15 mouse cellular contexts compared by ENCODE assay signal in the genomic region with DNA sequence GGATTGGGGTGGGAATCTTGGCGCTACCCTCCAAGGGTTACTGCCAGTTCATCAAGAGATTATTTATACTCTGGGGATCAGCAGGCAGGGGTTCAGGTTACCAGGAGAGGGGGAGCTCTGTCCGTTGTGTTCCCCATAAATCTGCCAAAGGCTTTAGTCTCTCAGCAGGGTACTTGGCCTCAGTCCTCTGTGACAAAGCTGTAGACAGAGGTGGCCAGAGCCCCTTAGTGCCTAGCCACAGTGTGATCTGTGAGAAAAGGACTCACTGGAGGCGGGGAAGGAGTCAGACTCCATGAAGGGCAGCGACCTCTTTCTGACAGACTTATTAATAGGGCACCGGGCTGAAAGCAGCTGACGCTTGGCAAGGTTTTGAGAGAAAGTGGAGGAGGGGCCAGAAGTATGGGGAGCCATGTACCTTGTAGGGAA. TPM values are rescaled to one million over a fixed set of nuclear protein-coding genes. Genes with fewer than 3 reads are reported as not detected.
A peak's percentile ranks its signal among the peaks of the same experiment; 100 is the strongest.
DNase-seq lines count a peak whose midpoint lies in the region; ATAC-seq and TF ChIP-seq lines count a peak whose summit lies in the region.
"Had no signal": no experiment of that assay in that cellular context is flagged by ENCODE, and none has a peak within 500 bp of the region (broad histone marks: within the 10 kb centered on the region; RNA-seq: fewer than 3 reads in every experiment).

No protein-coding gene starts in this region.

- H3K4me2 ChIP-seq in heart, embryonic 11.5 days = no peak overlapping the region
- no peak overlapping the region; the same call in 1 of the 2 replicates for H3K4me2 ChIP-seq in neural tube, embryonic 11.5 days (ENCODE audit: low read depth)
- no peak overlapping the region for H3K4me2 ChIP-seq in midbrain, embryonic 15.5 days
- H3K4me2 ChIP-seq in intestine, postnatal 0 days (replicated peaks; ENCODE audit: low read depth) = no peak overlapping the region
- H3K4me2 ChIP-seq: limb, embryonic 15.5 days had no signal

- DNase-seq in heart, embryonic 10.5 days (ENCODE audit: low spot score) = peak; percentile 58
- peak; percentile 49 for DNase-seq in embryo, embryonic 10.5 days (ENCODE audit: low spot score)
- DNase-seq in kidney, adult 2 months = peak; percentile 87
- no peak for DNase-seq in neural tube, embryonic 11.5 days (ENCODE audit: low spot score)
- DNase-seq in urinary bladder, postnatal 14 days (ENCODE audit: low spot score) = no peak
- DNase-seq: adrenal gland, postnatal 25 days; lung, postnatal 36 days had no signal

- no peaks in the 10 kb centered on the region for H3K27me3 ChIP-seq in heart, embryonic 10.5 days (ENCODE audit: insufficient read depth, poor library complexity, severe bottlenecking)
- no peaks in the 10 kb centered on the region for H3K27me3 ChIP-seq in heart, embryonic 11.5 days (ENCODE audit: control insufficient read depth, insufficient read depth, low read length)
- H3K27me3 ChIP-seq in kidney, adult 2 months (replicated peaks; ENCODE audit: control insufficient read depth, insufficient read depth, low read length) = no peaks in the 10 kb centered on the region
- H3K27me3 ChIP-seq in neural tube, embryonic 11.5 days (ENCODE audit: control insufficient read depth, insufficient read depth, low read length) = no peaks in the 10 kb centered on the region
- H3K27me3 ChIP-seq in midbrain, embryonic 15.5 days (replicated peaks) = no peaks in the 10 kb centered on the region
- no peaks in the 10 kb centered on the region for H3K27me3 ChIP-seq in intestine, postnatal 0 days (replicated peaks; ENCODE audit: control insufficient read depth, insufficient read depth, low read length)
- H3K27me3 ChIP-seq: limb, embryonic 15.5 days had no signal

- peaks cover 8% of the 10 kb centered on the region for H3K4me1 ChIP-seq in heart, embryonic 10.5 days
- peaks cover 8% of the 10 kb centered on the region for H3K4me1 ChIP-seq in heart, embryonic 11.5 days (ENCODE audit: control insufficient read depth, insufficient read depth, low read length)
- H3K4me1 ChIP-seq in kidney, adult 2 months (ENCODE audit: control insufficient read depth, insufficient read depth, low read length) = peaks cover 4% of the 10 kb centered on the region; the same call in 1 of the 2 replicates
- H3K4me1 ChIP-seq in neural tube, embryonic 11.5 days (ENCODE audit: control insufficient read depth, insufficient read depth, low read length) = peaks cover 9% of the 10 kb centered on the region
- peaks cover 7% of the 10 kb centered on the region for H3K4me1 ChIP-seq in midbrain, embryonic 15.5 days
- peaks cover 7% of the 10 kb centered on the region; the same call in 1 of the 2 replicates for H3K4me1 ChIP-seq in intestine, postnatal 0 days (replicated peaks; ENCODE audit: control insufficient read depth, insufficient read depth, low read length)

- ATAC-seq in heart, embryonic 11.5 days (replicated peaks; ENCODE audit: insufficient number of reproducible peaks, low FRiP score, low TSS enrichment) = no peak
- ATAC-seq in neural tube, embryonic 11.5 days (ENCODE audit: insufficient read depth, low FRiP score, low TSS enrichment) = no peak; the same call in 1 of the 2 replicates
- ATAC-seq in midbrain, embryonic 15.5 days (replicated peaks) = no peak
- no peak for ATAC-seq in intestine, postnatal 0 days
- ATAC-seq: CD4-positive, CD25-positive, alpha-beta regulatory T cell, adult 4 months; forebrain, embryonic 16.5 days had no signal

- H3K36me3 ChIP-seq in heart, embryonic 10.5 days = peaks cover 42% of the 10 kb centered on the region
- H3K36me3 ChIP-seq in heart, embryonic 11.5 days (ENCODE audit: control insufficient read depth, insufficient read depth, low read length) = no peaks in the 10 kb centered on the region
- H3K36me3 ChIP-seq in kidney, adult 2 months (ENCODE audit: control insufficient read depth, insufficient read depth, low read length) = no peaks in the 10 kb centered on the region
- H3K36me3 ChIP-seq in neural tube, embryonic 11.5 days (ENCODE audit: control insufficient read depth, insufficient read depth, low read length) = no peaks in the 10 kb centered on the region
- H3K36me3 ChIP-seq in midbrain, embryonic 15.5 days (replicated peaks) = peaks cover 4% of the 10 kb centered on the region; the same call in 1 of the 2 replicates
- H3K36me3 ChIP-seq in intestine, postnatal 0 days (ENCODE audit: control insufficient read depth, insufficient read depth) = peaks cover 28% of the 10 kb centered on the region

- 68% methylated on average over 6 of the region's 6 CpGs for WGBS in heart, embryonic 10.5 days
- 68% methylated on average over 6 of the region's 6 CpGs for WGBS in heart, embryonic 11.5 days (ENCODE audit: insufficient replicate concordance)
- WGBS in kidney, adult 2 months = 26% methylated on average over 6 of the region's 6 CpGs
- 7% methylated on average over 6 of the region's 6 CpGs for WGBS in neural tube, embryonic 11.5 days
- 51% methylated on average over 6 of the region's 6 CpGs for WGBS in midbrain, embryonic 15.5 days
- WGBS in intestine, postnatal 0 days = 65% methylated on average over 6 of the region's 6 CpGs

- H3K9me3 ChIP-seq in heart, embryonic 10.5 days = no peaks in the 10 kb centered on the region
- no peaks in the 10 kb centered on the region for H3K9me3 ChIP-seq in heart, embryonic 11.5 days (replicated peaks; ENCODE audit: control insufficient read depth, low read length)
- H3K9me3 ChIP-seq in neural tube, embryonic 11.5 days (ENCODE audit: control insufficient read depth, low read length) = no peaks in the 10 kb centered on the region
- H3K9me3 ChIP-seq in midbrain, embryonic 15.5 days = no peaks in the 10 kb centered on the region
- H3K9me3 ChIP-seq in intestine, postnatal 0 days (ENCODE audit: control insufficient read depth) = no peaks in the 10 kb centered on the region
- H3K9me3 ChIP-seq: hindbrain, embryonic 10.5 days; limb, embryonic 15.5 days had no signal

- no peak for TF ChIP-seq POLR2A in kidney, adult 2 months (IDR thresholded peaks at IDR 0.05; ENCODE audit: low read depth, low read length)

- no peak overlapping the region for H3K4me3 ChIP-seq in heart, embryonic 10.5 days
- no peak overlapping the region for H3K4me3 ChIP-seq in heart, embryonic 11.5 days (ENCODE audit: low read depth, low read length)
- H3K4me3 ChIP-seq in kidney, adult 2 months (ENCODE audit: insufficient read depth, low read depth, low read length) = no peak overlapping the region
- no peak overlapping the region for H3K4me3 ChIP-seq in neural tube, embryonic 11.5 days (ENCODE audit: low read depth, low read length)
- no peak overlapping the region for H3K4me3 ChIP-seq in midbrain, embryonic 15.5 days
- no peak overlapping the region for H3K4me3 ChIP-seq in intestine, postnatal 0 days (ENCODE audit: low read depth, low read length)
- H3K4me3 ChIP-seq: hindbrain, embryonic 10.5 days; limb, embryonic 15.5 days had no signal

- H3K27ac ChIP-seq in heart, embryonic 10.5 days = no peak overlapping the region
- H3K27ac ChIP-seq in heart, embryonic 11.5 days (ENCODE audit: low read depth, low read length) = no peak overlapping the region
- H3K27ac ChIP-seq in kidney, adult 2 months (ENCODE audit: insufficient read depth, low read depth, low read length) = no peak overlapping the region
- peak overlapping the region; percentile 56 for H3K27ac ChIP-seq in neural tube, embryonic 11.5 days (ENCODE audit: low read depth, low read length)
- H3K27ac ChIP-seq in midbrain, embryonic 15.5 days = no peak overlapping the region
- H3K27ac ChIP-seq in intestine, postnatal 0 days (ENCODE audit: low read depth, low read length) = no peak overlapping the region
- H3K27ac ChIP-seq: hindbrain, embryonic 10.5 days; limb, embryonic 15.5 days; stomach, postnatal 0 days had no signal

- no peak for TF ChIP-seq CTCF in kidney, adult 2 months (conservative IDR thresholded peaks at IDR 0.05; ENCODE audit: insufficient read depth, insufficient read length, low read depth, low read length)
- TF ChIP-seq CTCF in intestine, postnatal 0 days (IDR thresholded peaks at IDR 0.05; ENCODE audit: low read depth) = no peak

- no peak overlapping the region for H3K9ac ChIP-seq in heart, embryonic 11.5 days (ENCODE audit: low read depth, low read length)
- H3K9ac ChIP-seq in neural tube, embryonic 11.5 days (ENCODE audit: low read length) = peak overlapping the region; percentile 18; the same call in 1 of the 2 replicates
- no peak overlapping the region for H3K9ac ChIP-seq in midbrain, embryonic 15.5 days
- no peak overlapping the region for H3K9ac ChIP-seq in intestine, postnatal 0 days (ENCODE audit: low read depth, low read length)
- H3K9ac ChIP-seq: limb, embryonic 15.5 days had no signal

RNA-seq across cellular contexts. Expression of a gene that starts 4.6 kb away (rescaled TPM):
- polyA plus RNA-seq in heart, embryonic 10.5 days (2016; fragmentation: Nextera tagmentation; extraction: Ambion mirVana) = 55.3 and 60.9 TPM in 2 replicates
- polyA plus RNA-seq in heart, embryonic 11.5 days (2014; fragmentation: Nextera tagmentation; extraction: Ambion mirVana) = 57.7 and 61.8 TPM in 2 replicates
- 46.7 and 50.8 TPM in 2 replicates for polyA plus RNA-seq in kidney, adult 2 months (2012; rRNA removed)
- polyA plus RNA-seq in neural tube, embryonic 11.5 days (2014; fragmentation: Nextera tagmentation; extraction: Ambion mirVana) = 85.0 and 89.6 TPM in 2 replicates
- polyA plus RNA-seq in midbrain, embryonic 15.5 days (2015; fragmentation: Nextera tagmentation; extraction: Ambion mirVana) = 89.8 and 90.0 TPM in 2 replicates
- 49.3 and 54.8 TPM in 2 replicates for polyA plus RNA-seq in intestine, postnatal 0 days (2015; fragmentation: Nextera tagmentation; extraction: Ambion mirVana)

RNA-seq across cellular contexts. Expression of a gene that starts 4.6 kb away (rescaled TPM):
- 8.7 and 10.1 TPM in 2 replicates for polyA plus RNA-seq in heart, embryonic 10.5 days (2016; fragmentation: Nextera tagmentation; extraction: Ambion mirVana)
- 6.5 and 7.6 TPM in 2 replicates for polyA plus RNA-seq in heart, embryonic 11.5 days (2014; fragmentation: Nextera tagmentation; extraction: Ambion mirVana)
- 10.2 and 11.3 TPM in 2 replicates for polyA plus RNA-seq in kidney, adult 2 months (2012; rRNA removed)
- polyA plus RNA-seq in neural tube, embryonic 11.5 days (2014; fragmentation: Nextera tagmentation; extraction: Ambion mirVana) = 15.5 and 17.9 TPM in 2 replicates
- polyA plus RNA-seq in midbrain, embryonic 15.5 days (2015; fragmentation: Nextera tagmentation; extraction: Ambion mirVana) = 48.9 and 52.1 TPM in 2 replicates
- polyA plus RNA-seq in intestine, postnatal 0 days (2015; fragmentation: Nextera tagmentation; extraction: Ambion mirVana) = 7.1 and 7.5 TPM in 2 replicates

RNA-seq across cellular contexts. Expression of a gene that starts 5.0 kb away (rescaled TPM):
- polyA plus RNA-seq in heart, embryonic 10.5 days (2016; fragmentation: Nextera tagmentation; extraction: Ambion mirVana) = 0.70 and 0.90 TPM in 2 replicates
- polyA plus RNA-seq in heart, embryonic 11.5 days (2014; fragmentation: Nextera tagmentation; extraction: Ambion mirVana) = 0.53 and 0.83 TPM in 2 replicates
- polyA plus RNA-seq in kidney, adult 2 months (2012; rRNA removed) = 0.19 and 3.1 TPM in 2 replicates
- polyA plus RNA-seq in neural tube, embryonic 11.5 days (2014; fragmentation: Nextera tagmentation; extraction: Ambion mirVana) = 0.57 and 1.0 TPM in 2 replicates
- 1.7 and 2.0 TPM in 2 replicates for polyA plus RNA-seq in midbrain, embryonic 15.5 days (2015; fragmentation: Nextera tagmentation; extraction: Ambion mirVana)
- polyA plus RNA-seq in intestine, postnatal 0 days (2015; fragmentation: Nextera tagmentation; extraction: Ambion mirVana) = 0.44 and 0.73 TPM in 2 replicates

RNA-seq across cellular contexts. Expression of a gene that starts 12.9 kb away (rescaled TPM):
- polyA plus RNA-seq in heart, embryonic 10.5 days (2016; fragmentation: Nextera tagmentation; extraction: Ambion mirVana) = 0.21 and 1.2 TPM in 2 replicates
- polyA plus RNA-seq in heart, embryonic 11.5 days (2014; fragmentation: Nextera tagmentation; extraction: Ambion mirVana) = 0.79 and 1.5 TPM in 2 replicates
- polyA plus RNA-seq in kidney, adult 2 months (2012; rRNA removed) = 4.1 and 6.8 TPM in 2 replicates
- polyA plus RNA-seq in neural tube, embryonic 11.5 days (2014; fragmentation: Nextera tagmentation; extraction: Ambion mirVana) = 1.4 and 1.5 TPM in 2 replicates
- polyA plus RNA-seq in midbrain, embryonic 15.5 days (2015; fragmentation: Nextera tagmentation; extraction: Ambion mirVana) = 3.0 and 3.6 TPM in 2 replicates
- 3.6 and 4.7 TPM in 2 replicates for polyA plus RNA-seq in intestine, postnatal 0 days (2015; fragmentation: Nextera tagmentation; extraction: Ambion mirVana)

RNA-seq across cellular contexts. Expression of a gene that starts 18.4 kb away (rescaled TPM):
- polyA plus RNA-seq in heart, embryonic 10.5 days (2016; fragmentation: Nextera tagmentation; extraction: Ambion mirVana) = 124 and 172 TPM in 2 replicates
- polyA plus RNA-seq in heart, embryonic 11.5 days (2014; fragmentation: Nextera tagmentation; extraction: Ambion mirVana) = 108 and 113 TPM in 2 replicates
- polyA plus RNA-seq in kidney, adult 2 months (2012; rRNA removed) = 45.6 and 47.1 TPM in 2 replicates
- polyA plus RNA-seq in neural tube, embryonic 11.5 days (2014; fragmentation: Nextera tagmentation; extraction: Ambion mirVana) = 243 and 248 TPM in 2 replicates
- polyA plus RNA-seq in midbrain, embryonic 15.5 days (2015; fragmentation: Nextera tagmentation; extraction: Ambion mirVana) = 212 and 216 TPM in 2 replicates
- 58.5 and 60.5 TPM in 2 replicates for polyA plus RNA-seq in intestine, postnatal 0 days (2015; fragmentation: Nextera tagmentation; extraction: Ambion mirVana)

Comparison
In these comparisons a context has a peak if more than half of its experiments do, and no peak if none do; other contexts are left out.
1. DNase-seq: peak in heart, embryonic 10.5 days (single experiment), embryo, embryonic 10.5 days (single experiment) and kidney, adult 2 months (single experiment); none in neural tube, embryonic 11.5 days (single experiment) and urinary bladder, postnatal 14 days (single experiment).